Mouse (Mus musculus) liver, adult (tissue): Measurements from ENCODE around the gene Pitpnm2.
A peak's percentile ranks its signal among the peaks of the same experiment; 100 is the strongest.

Experiments used
- GATA4 ChIP-seq: IDR thresholded peaks from 2 replicates; pipeline ENCODE4 v1.6.1; 2014; ENCODE audit warnings: mild to moderate bottlenecking, low read length; ENCODE audit not compliant: insufficient replicate concordance

The Pitpnm2 gene

GRCm38 (mm10) chr5:124249614-124250591 is at the start of gene Pitpnm2:
Pitpnm2 (minus strand) TSS chr5:124249760.
- TF ChIP-seq GATA4 = no peak

- peak; percentile 88; the same call in 1 of the 2 replicates for TF ChIP-seq GATA4
These were observed 46.9 kb upstream of the Pitpnm2 start for GRCm38 (mm10) chr5:124296475-124296874.

- no peak for TF ChIP-seq GATA4
These were observed 44.4 kb upstream of the Pitpnm2 start for GRCm38 (mm10) chr5:124293967-124294366.

GRCm38 (mm10) chr5:124290216-124290615 is 40.7 kb upstream of the Pitpnm2 start:
- no peak for TF ChIP-seq GATA4

GRCm38 (mm10) chr5:124287616-124288247 is 38.2 kb upstream of the Pitpnm2 start:
- TF ChIP-seq GATA4 = no peak

- no peak for TF ChIP-seq GATA4
These were observed 34.8 kb upstream of the Pitpnm2 start for GRCm38 (mm10) chr5:124284330-124284729.

GRCm38 (mm10) chr5:124282854-124283253 is 33.3 kb upstream of the Pitpnm2 start:
- no peak for TF ChIP-seq GATA4

GRCm38 (mm10) chr5:124270226-124270625 is 20.7 kb upstream of the Pitpnm2 start:
- TF ChIP-seq GATA4 = no peak

GRCm38 (mm10) chr5:124269661-124270060 is 20.1 kb upstream of the Pitpnm2 start:
- TF ChIP-seq GATA4 = no peak

- no peak; the same call in 1 of the 2 replicates for TF ChIP-seq GATA4
These were observed 18.1 kb upstream of the Pitpnm2 start for GRCm38 (mm10) chr5:124267652-124268051.

- peak; percentile 96 for TF ChIP-seq GATA4
These were observed 17.3 kb upstream of the Pitpnm2 start for GRCm38 (mm10) chr5:124266821-124267220.

- no peak for TF ChIP-seq GATA4
These were observed 13.7 kb upstream of the Pitpnm2 start for GRCm38 (mm10) chr5:124263246-124263645.

- no peak for TF ChIP-seq GATA4
These were observed 12.5 kb upstream of the Pitpnm2 start for GRCm38 (mm10) chr5:124262090-124262489.

GRCm38 (mm10) chr5:124259133-124259532 is 9.6 kb upstream of the Pitpnm2 start:
- no peak for TF ChIP-seq GATA4

GRCm38 (mm10) chr5:124258026-124258425 is 8.5 kb upstream of the Pitpnm2 start:
- TF ChIP-seq GATA4 = no peak

GRCm38 (mm10) chr5:124255141-124255540 is 5.6 kb upstream of the Pitpnm2 start:
- TF ChIP-seq GATA4 = no peak
